Mouse (Mus musculus): ENCODE data around the gene Tfe3.
"Not testable (repeated sequence)": the region's sequence is repeated elsewhere in the genome, so short reads cannot be mapped to it uniquely, and the experiment has no call there.

GRCm38 (mm10) chrX:7753627-7754026 is 8.7 kb upstream of the Tfe3 start:
- TF ChIP-seq CTCF (IDR thresholded peaks at IDR 0.05; ENCODE audit: low read depth, low read length); POLR2A (IDR thresholded peaks at IDR 0.05; ENCODE audit: borderline replicate concordance, low read depth, low read length): not testable (repeated sequence)
